8 mouse cellular contexts compared by ENCODE assay signal in genomic region chr3:102203131-102203530, GRCm38 (mm10). TPM values are rescaled to one million over a fixed set of nuclear protein-coding genes. Genes with fewer than 3 reads are reported as not detected.
DNase-seq lines count a peak whose midpoint lies in the region; ATAC-seq and TF ChIP-seq lines count a peak whose summit lies in the region.
"Had no signal": no experiment of that assay in that cellular context is flagged by ENCODE, and none has a peak within 500 bp of the region (broad histone marks: within the 10 kb centered on the region; RNA-seq: fewer than 3 reads in every experiment).

No protein-coding gene starts in this region.

- no peak for TF ChIP-seq POLR2A in limb, embryonic 14.5 days (IDR thresholded peaks at IDR 0.05; ENCODE audit: borderline replicate concordance, extremely low read depth, insufficient read depth, insufficient read length)

- WGBS in lung, embryonic 16.5 days: 16% methylated on average over 7 of the region's 7 CpGs
- 2% methylated on average over 7 of the region's 7 CpGs for WGBS in forebrain, embryonic 13.5 days
- 5% methylated on average over 7 of the region's 7 CpGs for WGBS in limb, embryonic 14.5 days
- 15% methylated on average over 7 of the region's 7 CpGs for WGBS in stomach, embryonic 15.5 days

- H3K9me3 ChIP-seq in lung, embryonic 16.5 days (ENCODE audit: control insufficient read depth, low read length): no peaks in the 10 kb centered on the region
- H3K9me3 ChIP-seq in forebrain, embryonic 13.5 days (replicated peaks): no peaks in the 10 kb centered on the region
- H3K9me3 ChIP-seq in limb, embryonic 14.5 days (ENCODE audit: control insufficient read depth, low read length): no peaks in the 10 kb centered on the region
- no peaks in the 10 kb centered on the region for H3K9me3 ChIP-seq in stomach, embryonic 15.5 days

- H3K27ac ChIP-seq in lung, embryonic 16.5 days (ENCODE audit: low read length): no peak overlapping the region
- no peak overlapping the region for H3K27ac ChIP-seq in forebrain, embryonic 13.5 days
- no peak overlapping the region for H3K27ac ChIP-seq in limb, embryonic 14.5 days (replicated peaks; ENCODE audit: low read depth, low read length)
- H3K27ac ChIP-seq in stomach, embryonic 15.5 days: no peak overlapping the region

- peak overlapping the region; percentile 70 for H3K4me3 ChIP-seq in lung, embryonic 16.5 days (ENCODE audit: low read length)
- peak overlapping the region; percentile 60 for H3K4me3 ChIP-seq in forebrain, embryonic 13.5 days
- peak overlapping the region; percentile 78 for H3K4me3 ChIP-seq in limb, embryonic 14.5 days (replicated peaks; ENCODE audit: low read length)
- peak overlapping the region; percentile 65 for H3K4me3 ChIP-seq in stomach, embryonic 15.5 days (replicated peaks)

- DNase-seq in lung, adult 18-20 months: no peak
- DNase-seq in limb, embryonic 14.5 days (ENCODE audit: low spot score): no peak
- DNase-seq in ovary, postnatal 14 days (ENCODE audit: low spot score): no peak
- DNase-seq in MN1 (ENCODE audit: low spot score): no peak
- DNase-seq: right cerebral cortex, postnatal 14 days had no signal

- no peaks in the 10 kb centered on the region for H3K36me3 ChIP-seq in lung, embryonic 16.5 days (ENCODE audit: control insufficient read depth, insufficient read depth, low read length)
- no peaks in the 10 kb centered on the region for H3K36me3 ChIP-seq in forebrain, embryonic 13.5 days (ENCODE audit: poor library complexity, severe bottlenecking)
- H3K36me3 ChIP-seq in limb, embryonic 14.5 days (ENCODE audit: control insufficient read depth, insufficient read depth, low read length): no peaks in the 10 kb centered on the region
- no peaks in the 10 kb centered on the region for H3K36me3 ChIP-seq in stomach, embryonic 15.5 days

- H3K4me1 ChIP-seq in lung, embryonic 16.5 days (replicated peaks; ENCODE audit: control insufficient read depth, insufficient read depth, low read length): peaks cover 28% of the 10 kb centered on the region
- peaks cover 31% of the 10 kb centered on the region for H3K4me1 ChIP-seq in forebrain, embryonic 13.5 days
- H3K4me1 ChIP-seq in limb, embryonic 14.5 days (ENCODE audit: control insufficient read depth, insufficient read depth, low read length): peaks cover 24% of the 10 kb centered on the region
- peaks cover 24% of the 10 kb centered on the region for H3K4me1 ChIP-seq in stomach, embryonic 15.5 days

- H3K4me2 ChIP-seq in lung, embryonic 16.5 days (ENCODE audit: low read depth, low read length): peak overlapping the region; percentile 85
- H3K4me2 ChIP-seq in forebrain, embryonic 13.5 days: peak overlapping the region; percentile 97
- H3K4me2 ChIP-seq in limb, embryonic 14.5 days (replicated peaks; ENCODE audit: low read depth, low read length, severe bottlenecking): peak overlapping the region; percentile 83
- peak overlapping the region; percentile 82 for H3K4me2 ChIP-seq in stomach, embryonic 15.5 days

- peaks cover 11% of the 10 kb centered on the region for H3K27me3 ChIP-seq in lung, embryonic 16.5 days (ENCODE audit: control insufficient read depth, insufficient read depth, low read depth, low read length)
- H3K27me3 ChIP-seq in forebrain, embryonic 13.5 days: peaks cover 97% of the 10 kb centered on the region
- H3K27me3 ChIP-seq in limb, embryonic 14.5 days (ENCODE audit: control insufficient read depth, insufficient read depth, low read length): no peaks in the 10 kb centered on the region
- H3K27me3 ChIP-seq in stomach, embryonic 15.5 days (replicated peaks): 0 out of 2 replicates have a peak, but pooled peaks cover 5% of the 10 kb centered on the region

- H3K9ac ChIP-seq in lung, embryonic 16.5 days (ENCODE audit: low read length): peak overlapping the region; percentile 84
- H3K9ac ChIP-seq in forebrain, embryonic 13.5 days: 0 out of 2 replicates have a peak overlapping the region, but pooled peaks have one; percentile 73
- peak overlapping the region; percentile 75; the same call in 1 of the 2 replicates for H3K9ac ChIP-seq in limb, embryonic 14.5 days (ENCODE audit: low read depth, low read length, severe bottlenecking)
- no peak overlapping the region for H3K9ac ChIP-seq in stomach, embryonic 15.5 days

- no peak for ATAC-seq in lung, embryonic 16.5 days (ENCODE audit: low read depth)
- peak; percentile 57; the same call in 1 of the 2 replicates for ATAC-seq in forebrain, embryonic 13.5 days
- no peak for ATAC-seq in limb, embryonic 14.5 days (ENCODE audit: low FRiP score, low read depth)
- ATAC-seq in stomach, embryonic 15.5 days (ENCODE audit: insufficient read depth, low FRiP score, low read depth): no peak

RNA-seq across cellular contexts. Expression of gene Vangl1, which starts 1.4 kb away (rescaled TPM):
- 27.3 and 28.4 TPM in 2 replicates for polyA plus RNA-seq in lung, embryonic 16.5 days (2015; fragmentation: Nextera tagmentation; extraction: Ambion mirVana)
- 3.7 and 5.1 TPM in 2 replicates for polyA plus RNA-seq in forebrain, embryonic 13.5 days (2015; fragmentation: Nextera tagmentation; extraction: Ambion mirVana)
- 22.7 and 28.2 TPM in 2 replicates for polyA plus RNA-seq in limb, embryonic 14.5 days (2012; rRNA removed)
- polyA plus RNA-seq in limb, embryonic 14.5 days (2014; fragmentation: Nextera tagmentation; extraction: Ambion mirVana): 23.0 and 24.7 TPM in 2 replicates
- polyA plus RNA-seq in stomach, embryonic 15.5 days (2015; fragmentation: Nextera tagmentation; extraction: Ambion mirVana): 22.7 and 27.0 TPM in 2 replicates
